Mouse (Mus musculus): ENCODE results near the gene Psen1. TPM values are rescaled to one million over a fixed set of nuclear protein-coding genes. Genes with fewer than 3 reads are reported as not detected.
A peak's percentile ranks its signal among the peaks of the same experiment; 100 is the strongest.

The Psen1 gene
- polyA plus RNA-seq, 1 experiment from 2014 or later, result 59.9 TPM

- DNase-seq (ENCODE audit: low read depth, low spot score), result no peak
- POLR2A ChIA-PET, result no interaction called here
- no peak for ATAC-seq
- no peak for TF ChIP-seq CTCF (IDR thresholded peaks at IDR 0.05)
- CTCF ChIA-PET, result no interaction called here
- in situ Hi-C loops (cut with MboI; ENCODE audit: low pct_unique_long_range_greater_than_20kb), result no loop called here
- no peaks in the 10 kb centered on the region for H3K27me3 ChIP-seq
Observed at GRCm38 (mm10) chr12:83698637-83699036, 10.7 kb downstream of the Psen1 start.

GRCm38 (mm10) chr12:83701608-83702007 is 13.7 kb downstream of the Psen1 start:
- ChIA-PET POLR2A (no interaction called here), CTCF (no interaction called here)
- H3K27me3 ChIP-seq, result no peaks in the 10 kb centered on the region
- ATAC-seq (no peak), DNase-seq (ENCODE audit: low read depth, low spot score) (no peak)
- no peak for TF ChIP-seq CTCF (IDR thresholded peaks at IDR 0.05)
- in situ Hi-C loops (cut with MboI; ENCODE audit: low pct_unique_long_range_greater_than_20kb), result no loop called here

- no peak for TF ChIP-seq CTCF (IDR thresholded peaks at IDR 0.05)
- H3K27me3 ChIP-seq, result no peaks in the 10 kb centered on the region
- ATAC-seq (no peak), DNase-seq (ENCODE audit: low read depth, low spot score) (no peak)
- ChIA-PET POLR2A (no interaction called here), CTCF (no interaction called here)
- in situ Hi-C loops (cut with MboI; ENCODE audit: low pct_unique_long_range_greater_than_20kb), result no loop called here
Observed at GRCm38 (mm10) chr12:83702796-83703195, 14.8 kb downstream of the Psen1 start.

GRCm38 (mm10) chr12:83706951-83707350 is 19.0 kb downstream of the Psen1 start:
- no peaks in the 10 kb centered on the region for H3K27me3 ChIP-seq
- TF ChIP-seq CTCF (IDR thresholded peaks at IDR 0.05), result no peak
- CTCF ChIA-PET, result no interaction called here
- no peak for DNase-seq (ENCODE audit: low read depth, low spot score)
- in situ Hi-C loops (cut with MboI; ENCODE audit: low pct_unique_long_range_greater_than_20kb), result no loop called here
- ATAC-seq, result no peak
- POLR2A ChIA-PET, result no interaction called here

GRCm38 (mm10) chr12:83708160-83709092 is 20.5 kb downstream of the Psen1 start:
- no peaks in the 10 kb centered on the region for H3K27me3 ChIP-seq
- in situ Hi-C loops (cut with MboI; ENCODE audit: low pct_unique_long_range_greater_than_20kb), result no loop called here
- ChIA-PET CTCF (interaction anchor here (1.3 kb wide), 1 partner anchor 18 kb away, joined by 3 read pairs; no protein-coding TSS in a partner anchor), POLR2A (no interaction called here)
- ATAC-seq (no peak), DNase-seq (ENCODE audit: low read depth, low spot score) (no peak)
- no peak for TF ChIP-seq CTCF (IDR thresholded peaks at IDR 0.05)

- CTCF ChIA-PET, result no interaction called here
- TF ChIP-seq CTCF (IDR thresholded peaks at IDR 0.05), result no peak
Observed at GRCm38 (mm10) chr12:83709934-83710333, 22.0 kb downstream of the Psen1 start.

GRCm38 (mm10) chr12:83713749-83714148 is 25.8 kb downstream of the Psen1 start:
- peak; percentile 27 for DNase-seq (ENCODE audit: low read depth, low spot score)
- H3K27me3 ChIP-seq, result no peaks in the 10 kb centered on the region
- POLR2A ChIA-PET, result no interaction called here
- CTCF ChIA-PET, result interaction anchor here (0.6 to 2.9 kb wide), 12 partner anchors 13 to 88 kb away, joined by 3 to 13 read pairs (median 4); no protein-coding TSS in a partner anchor
- no peak for ATAC-seq
- in situ Hi-C loops (cut with MboI; ENCODE audit: low pct_unique_long_range_greater_than_20kb), result loop anchor here (5.0 to 10.0 kb wide), 2 partner anchors 54 to 221 kb away; no protein-coding TSS in a partner anchor
- peak; percentile 64 for TF ChIP-seq CTCF (IDR thresholded peaks at IDR 0.05)

More at GRCm38 (mm10) chr12:83709934-83710333, 22.0 kb downstream of the Psen1 start:
- ATAC-seq (no peak), DNase-seq (ENCODE audit: low read depth, low spot score) (no peak)
- POLR2A ChIA-PET, result no interaction called here
- H3K27me3 ChIP-seq, result no peaks in the 10 kb centered on the region
- in situ Hi-C loops (cut with MboI; ENCODE audit: low pct_unique_long_range_greater_than_20kb), result loop anchor here (5.0 to 10.0 kb wide), 2 partner anchors 57 to 225 kb away; no protein-coding TSS in a partner anchor

- H3K27me3 ChIP-seq, result no peaks in the 10 kb centered on the region
- in situ Hi-C loops (cut with MboI; ENCODE audit: low pct_unique_long_range_greater_than_20kb), result loop anchor here (10.0 kb wide), 1 partner anchor 218 kb away; no protein-coding TSS in a partner anchor
- CTCF ChIA-PET, result no interaction called here
- ATAC-seq, result no peak
- TF ChIP-seq CTCF (IDR thresholded peaks at IDR 0.05), result no peak
- no peak for DNase-seq (ENCODE audit: low read depth, low spot score)
- POLR2A ChIA-PET, result no interaction called here
Observed at GRCm38 (mm10) chr12:83716416-83717184, 28.6 kb downstream of the Psen1 start.

GRCm38 (mm10) chr12:83719431-83719830 is 31.5 kb downstream of the Psen1 start:
- ChIA-PET CTCF (no interaction called here), POLR2A (no interaction called here)
- no peak for DNase-seq (ENCODE audit: low read depth, low spot score)
- in situ Hi-C loops (cut with MboI; ENCODE audit: low pct_unique_long_range_greater_than_20kb), result loop anchor here (10.0 kb wide), 1 partner anchor 215 kb away; no protein-coding TSS in a partner anchor
- no peaks in the 10 kb centered on the region for H3K27me3 ChIP-seq
- no peak for TF ChIP-seq CTCF (IDR thresholded peaks at IDR 0.05)
- no peak for ATAC-seq

GRCm38 (mm10) chr12:83721281-83721680 is 33.3 kb downstream of the Psen1 start:
- ATAC-seq, result no peak
- in situ Hi-C loops (cut with MboI; ENCODE audit: low pct_unique_long_range_greater_than_20kb), result no loop called here
- TF ChIP-seq CTCF (IDR thresholded peaks at IDR 0.05), result no peak
- no peak for DNase-seq (ENCODE audit: low read depth, low spot score)
- CTCF ChIA-PET, result no interaction called here
- no peaks in the 10 kb centered on the region for H3K27me3 ChIP-seq
- POLR2A ChIA-PET, result no interaction called here

GRCm38 (mm10) chr12:83723037-83723436 is 35.1 kb downstream of the Psen1 start:
- CTCF ChIA-PET, result no interaction called here
- POLR2A ChIA-PET, result no interaction called here
- no peaks in the 10 kb centered on the region for H3K27me3 ChIP-seq
- no peak for ATAC-seq
- in situ Hi-C loops (cut with MboI; ENCODE audit: low pct_unique_long_range_greater_than_20kb), result no loop called here
- DNase-seq (ENCODE audit: low read depth, low spot score), result no peak
- TF ChIP-seq CTCF (IDR thresholded peaks at IDR 0.05), result no peak
